Mouse (Mus musculus) bone marrow macrophage, adult 2 months (primary cell): ENCODE measurements around the gene Ptprm. TPM values are rescaled to one million over a fixed set of nuclear protein-coding genes. Genes with fewer than 3 reads are reported as not detected.

Source experiments
- H3K27ac ChIP-seq: 2 replicates; pipeline ENCODE4 v1.5.1; 2012; ENCODE audit warnings: low read depth, low read length; ENCODE audit not compliant: insufficient read depth
- H3K4me1 ChIP-seq: 2 replicates; pipeline ENCODE4 v1.6.1; 2012; ENCODE audit warnings: low read length; ENCODE audit not compliant: control insufficient read depth, insufficient read depth
- H3K4me3 ChIP-seq: 2 replicates; pipeline ENCODE4 v1.5.1; 2012; ENCODE audit warnings: mild to moderate bottlenecking, low read length, moderate library complexity; ENCODE audit not compliant: insufficient read depth
- CTCF ChIP-seq: IDR thresholded peaks from 2 replicates; pipeline ENCODE4 v1.5.1; 2012; ENCODE audit warnings: low read depth, mild to moderate bottlenecking, low read length, moderate library complexity
- POLR2A ChIP-seq: IDR thresholded peaks from 2 replicates; pipeline ENCODE4 v1.6.1; 2012; ENCODE audit warnings: mild to moderate bottlenecking, low read depth, low read length, borderline replicate concordance
- polyA plus RNA-seq: library from polyadenylated mRNA; stranded (reverse); fragments of >200 nt; gene quantifications from 2 replicates; pipeline ENCODE4 v1.2.4, GENCODE M21; 2012; ENCODE audit not compliant: missing spikeins, insufficient read depth, insufficient read length

The Ptprm gene
- polyA plus RNA-seq, 1 experiment: 0.34 TPM

GRCm38 (mm10) chr17:67238866-67239265 is 115.4 kb downstream of the Ptprm start:
- TF ChIP-seq POLR2A (no peak), CTCF (no peak)
- no peak overlapping the region for H3K4me3 ChIP-seq
- no peak overlapping the region for H3K27ac ChIP-seq

GRCm38 (mm10) chr17:67237407-67237806 is 116.8 kb downstream of the Ptprm start:
- no peaks in the 10 kb centered on the region for H3K4me1 ChIP-seq
- no peak for TF ChIP-seq CTCF
- TF ChIP-seq POLR2A: no peak
- no peak overlapping the region for H3K27ac ChIP-seq
- no peak overlapping the region for H3K4me3 ChIP-seq

More at GRCm38 (mm10) chr17:67238866-67239265, 115.4 kb downstream of the Ptprm start:
- H3K4me1 ChIP-seq: no peaks in the 10 kb centered on the region

GRCm38 (mm10) chr17:67233063-67233462 is 121.2 kb downstream of the Ptprm start:
- H3K4me1 ChIP-seq: no peaks in the 10 kb centered on the region
- TF ChIP-seq POLR2A: no peak
- H3K4me3 ChIP-seq: no peak overlapping the region
- H3K27ac ChIP-seq: no peak overlapping the region

DNA sequence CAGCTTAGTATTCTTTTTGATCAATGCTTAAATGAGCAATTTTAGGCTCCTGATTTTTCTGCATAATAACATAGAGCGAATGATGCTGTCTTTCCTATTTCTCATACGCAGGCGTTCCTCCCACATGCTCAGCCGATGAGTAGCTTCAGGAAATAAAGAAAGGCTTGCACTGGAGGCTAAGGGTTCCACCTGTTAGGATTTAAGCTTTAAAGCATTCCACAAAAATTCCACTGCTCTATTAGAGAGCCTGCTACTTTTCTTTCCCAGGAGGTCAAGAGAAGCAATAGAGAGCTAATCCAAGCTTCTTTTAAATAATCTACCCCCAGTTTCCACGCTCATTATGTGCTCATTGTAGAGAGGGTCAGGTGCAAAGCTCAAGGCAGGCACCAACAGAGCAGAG is 127.3 kb downstream of the Ptprm start:
- no peak for TF ChIP-seq POLR2A
- no peak for TF ChIP-seq CTCF
- Histone ChIP-seq H3K27ac (no peak overlapping the region), H3K4me1 (no peaks in the 10 kb centered on the region), H3K4me3 (no peak overlapping the region)

- Histone ChIP-seq H3K4me1 (no peaks in the 10 kb centered on the region), H3K4me3 (no peak overlapping the region), H3K27ac (no peak overlapping the region)
- TF ChIP-seq POLR2A (no peak), CTCF (no peak)
Observed at GRCm38 (mm10) chr17:67215326-67215725, 138.9 kb downstream of the Ptprm start.

GRCm38 (mm10) chr17:67213711-67214110 is 140.5 kb downstream of the Ptprm start:
- no peaks in the 10 kb centered on the region for H3K4me1 ChIP-seq
- TF ChIP-seq POLR2A (no peak), CTCF (no peak)
- H3K4me3 ChIP-seq: no peak overlapping the region
- H3K27ac ChIP-seq: no peak overlapping the region

GRCm38 (mm10) chr17:67209676-67210344 is 144.4 kb downstream of the Ptprm start:
- TF ChIP-seq POLR2A (no peak), CTCF (no peak)
- H3K4me3 ChIP-seq: no peak overlapping the region
- H3K27ac ChIP-seq: no peak overlapping the region
- H3K4me1 ChIP-seq: no peaks in the 10 kb centered on the region

DNA sequence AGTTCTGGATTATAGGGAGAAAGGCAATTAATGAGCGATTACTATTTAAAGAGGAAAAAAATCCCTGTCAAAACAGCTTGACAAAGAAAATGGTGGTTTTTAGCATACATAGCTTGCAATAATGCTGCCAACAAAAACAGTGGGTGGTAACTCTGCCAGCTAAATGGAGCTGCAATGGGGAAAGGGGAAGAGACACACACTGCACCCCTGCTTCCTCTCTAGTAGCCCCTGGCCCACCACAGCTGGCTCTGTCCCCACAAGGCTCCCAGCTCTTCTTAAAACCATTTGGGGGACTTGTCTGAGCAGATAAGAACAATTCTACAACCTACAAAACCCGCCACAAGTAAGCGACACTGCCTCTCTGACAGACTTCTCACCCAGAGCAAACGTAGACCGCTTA is 145.7 kb downstream of the Ptprm start:
- Histone ChIP-seq H3K27ac (no peak overlapping the region), H3K4me3 (no peak overlapping the region), H3K4me1 (no peaks in the 10 kb centered on the region)
- no peak for TF ChIP-seq CTCF
- no peak for TF ChIP-seq POLR2A

DNA sequence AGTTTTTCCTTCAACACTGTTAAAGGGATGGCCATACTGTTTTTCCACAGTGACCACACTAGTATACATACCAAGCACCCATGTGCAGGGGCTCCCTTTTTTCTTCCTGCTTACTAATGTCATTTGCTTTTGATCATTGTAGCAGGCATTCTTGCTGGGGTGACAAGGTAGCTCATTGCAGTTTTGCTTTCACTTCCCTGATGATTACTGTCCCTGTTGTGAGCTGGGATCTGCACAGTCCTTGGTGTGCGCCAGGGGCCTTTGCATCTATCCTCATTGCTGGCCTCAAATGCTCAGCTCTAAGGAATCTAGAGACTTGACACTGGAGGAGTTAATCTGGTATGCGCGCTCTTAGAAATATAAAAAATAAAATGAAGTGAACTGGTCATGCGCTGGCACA is 147.3 kb downstream of the Ptprm start:
- Histone ChIP-seq H3K4me1 (no peaks in the 10 kb centered on the region), H3K27ac (no peak overlapping the region), H3K4me3 (no peak overlapping the region)
- no peak for TF ChIP-seq CTCF
- no peak for TF ChIP-seq POLR2A

- Histone ChIP-seq H3K4me1 (no peaks in the 10 kb centered on the region), H3K27ac (no peak overlapping the region), H3K4me3 (no peak overlapping the region)
- TF ChIP-seq CTCF (no peak), POLR2A (no peak)
Observed at GRCm38 (mm10) chr17:67201151-67201550, 153.1 kb downstream of the Ptprm start.
